In the genomic region with DNA sequence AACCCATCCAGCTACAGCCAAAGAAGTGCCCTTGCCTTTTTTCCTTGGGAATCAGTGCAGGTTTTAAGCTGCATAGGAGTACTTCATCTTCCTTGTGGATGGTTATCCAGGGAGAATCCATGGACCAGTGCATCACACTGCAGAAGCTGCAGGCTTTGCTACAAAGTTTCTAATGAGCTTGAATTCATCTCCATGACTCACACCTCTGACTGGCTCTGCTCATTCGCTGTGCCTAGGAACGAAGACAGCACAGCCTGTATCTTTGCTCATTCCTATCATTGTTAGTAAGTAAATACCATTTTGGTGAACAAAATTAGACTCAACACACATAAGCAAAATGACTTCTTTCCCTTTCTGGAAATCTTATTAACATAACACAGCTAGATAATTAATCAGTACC, we compare ENCODE assay signal across 23 mouse cellular contexts.
"Had no signal": no experiment of that assay in that cellular context is flagged by ENCODE, and none has a peak within 500 bp of the region (broad histone marks: within the 10 kb centered on the region; RNA-seq: fewer than 3 reads in every experiment).

No protein-coding gene starts in this region.

- H3K27me3 ChIP-seq: hindbrain, embryonic 12.5 days; intestine, embryonic 15.5 days; limb, embryonic 13.5 days; limb, embryonic 15.5 days; liver, embryonic 12.5 days had no signal

- H3K9ac ChIP-seq: heart, embryonic 12.5 days; hindbrain, embryonic 12.5 days; hindbrain, embryonic 14.5 days; intestine, embryonic 15.5 days; limb, embryonic 13.5 days; limb, embryonic 15.5 days; liver, embryonic 12.5 days; liver, embryonic 14.5 days had no signal

- DNase-seq: gastrocnemius, postnatal 14 days; heart, adult 18-20 months; heart, postnatal 10 days; heart, postnatal 4 days; kidney, adult 18-20 months; kidney, adult 8-10 months; kidney, postnatal 10 days; kidney, postnatal 25 days; kidney, postnatal 4 days had no signal

- H3K9me3 ChIP-seq: heart, embryonic 10.5 days; heart, embryonic 12.5 days; hindbrain, embryonic 10.5 days; hindbrain, embryonic 12.5 days; intestine, embryonic 15.5 days; limb, embryonic 13.5 days; limb, embryonic 15.5 days; liver, embryonic 12.5 days had no signal

- H3K4me3 ChIP-seq: heart, embryonic 10.5 days; heart, embryonic 12.5 days; hindbrain, embryonic 10.5 days; hindbrain, embryonic 12.5 days; intestine, embryonic 15.5 days; left cerebral cortex, adult 2 months; limb, embryonic 13.5 days; limb, embryonic 15.5 days; liver, embryonic 12.5 days had no signal

- H3K27ac ChIP-seq: heart, embryonic 10.5 days; hindbrain, embryonic 10.5 days; hindbrain, embryonic 12.5 days; hindbrain, embryonic 14.5 days; intestine, embryonic 15.5 days; left cerebral cortex, adult 2 months; limb, embryonic 13.5 days; limb, embryonic 15.5 days; liver, embryonic 12.5 days; liver, embryonic 14.5 days had no signal

- ATAC-seq: hindbrain, embryonic 16.5 days; inflammation-experienced regulatory T-cells, adult 6 months; intestine, embryonic 15.5 days; intestine, postnatal 0 days; liver, embryonic 12.5 days had no signal

- H3K36me3 ChIP-seq: heart, embryonic 10.5 days; heart, embryonic 12.5 days; hindbrain, embryonic 10.5 days; hindbrain, embryonic 12.5 days; intestine, embryonic 15.5 days; limb, embryonic 13.5 days; limb, embryonic 15.5 days; liver, embryonic 12.5 days had no signal

- H3K4me1 ChIP-seq: heart, embryonic 10.5 days; heart, embryonic 12.5 days; intestine, embryonic 15.5 days; limb, embryonic 15.5 days; liver, embryonic 12.5 days had no signal

- H3K4me2 ChIP-seq: heart, embryonic 12.5 days; hindbrain, embryonic 12.5 days; hindbrain, embryonic 14.5 days; intestine, embryonic 15.5 days; limb, embryonic 13.5 days; limb, embryonic 15.5 days; liver, embryonic 12.5 days had no signal
